Mouse (Mus musculus) neural tube, embryonic 13.5 days (tissue): Measurements from ENCODE around the gene Gpatch1. TPM values are rescaled to one million over a fixed set of nuclear protein-coding genes. Genes with fewer than 3 reads are reported as not detected.

ENCODE experiments used
- polyA plus RNA-seq: library from polyadenylated mRNA; unstranded; fragments of >200 nt; fragmentation: Nextera tagmentation; extraction: Ambion mirVana; gene quantifications from 2 replicates; pipeline ENCODE4 v1.2.1, GENCODE M21; 2015

Gene Gpatch1
- polyA plus RNA-seq, 1 experiment from 2014 or later, result 19.3 TPM

Other genes starting within 250 kb of the Gpatch1 start
- 0.69 and 1.1 TPM in 2 replicates for gene Cebpa, start 199.1 kb downstream of the Gpatch1 start, polyA plus RNA-seq
- 6.2 and 7.5 TPM in 2 replicates for gene Slc7a10, start 132.1 kb downstream of the Gpatch1 start, polyA plus RNA-seq
- 20.8 and 21.7 TPM in 2 replicates for gene Lrp3, start 102.9 kb downstream of the Gpatch1 start, polyA plus RNA-seq
- 4.6 and 5.0 TPM in 2 replicates for gene Rhpn2, start 15.7 kb upstream of the Gpatch1 start, polyA plus RNA-seq
- 19.2 and 20.7 TPM in 2 replicates for gene Faap24, start 78.4 kb upstream of the Gpatch1 start, polyA plus RNA-seq
- 26.0 and 27.0 TPM in 2 replicates for gene Cep89, start 78.6 kb upstream of the Gpatch1 start, polyA plus RNA-seq
- gene Slc7a9, start 130.4 kb upstream of the Gpatch1 start, polyA plus RNA-seq, result 0.18 TPM in 1 of 2 replicates, not detected in the other
- 0.59 and 0.92 TPM in 2 replicates for gene Tdrd12, start 219.3 kb upstream of the Gpatch1 start, polyA plus RNA-seq
- gene Nudt19, start 237.9 kb upstream of the Gpatch1 start, polyA plus RNA-seq, result 81.4 and 86.7 TPM in 2 replicates